Mouse (Mus musculus) brain, embryonic 14.5 days (tissue): ENCODE measurements around the gene Lingo3. TPM values are rescaled to one million over a fixed set of nuclear protein-coding genes. Genes with fewer than 3 reads are reported as not detected.

Experiments
- DNase-seq: peaks from one replicate; pipeline ENCODE4 v3.0.0-alpha.2; 2011; ENCODE audit warnings: low read depth
- CTCF ChIP-seq: fragments of 200-500 bp; IDR thresholded peaks from 2 replicates; pipeline ENCODE4 v1.5.1; 2012; ENCODE audit warnings: inconsistent platforms, mild to moderate bottlenecking, moderate library complexity, borderline replicate concordance; ENCODE audit not compliant: insufficient read depth, insufficient read length; ENCODE audit errors: extremely low read depth
- POLR2A ChIP-seq: fragments of 200-500 bp; IDR thresholded peaks from 2 replicates; pipeline ENCODE4 v1.6.1; 2012; ENCODE audit warnings: mild to moderate bottlenecking, inconsistent platforms, borderline replicate concordance; ENCODE audit not compliant: poor library complexity, insufficient read depth, insufficient read length, severe bottlenecking; ENCODE audit errors: extremely low read depth
- polyA plus RNA-seq: library from polyadenylated mRNA; depleted of rRNA; stranded (reverse); fragments of >200 nt; gene quantifications from 2 replicates; pipeline ENCODE4 v1.2.3, GENCODE M21; 2012

Lingo3 gene
- polyA plus RNA-seq, 1 experiment = 7.7 TPM

GRCm38 (mm10) chr10:80804340-80804739 is 39.5 kb downstream of the Lingo3 start:
- no peak for DNase-seq
- TF ChIP-seq CTCF = no peak
- TF ChIP-seq POLR2A = no peak

DNA sequence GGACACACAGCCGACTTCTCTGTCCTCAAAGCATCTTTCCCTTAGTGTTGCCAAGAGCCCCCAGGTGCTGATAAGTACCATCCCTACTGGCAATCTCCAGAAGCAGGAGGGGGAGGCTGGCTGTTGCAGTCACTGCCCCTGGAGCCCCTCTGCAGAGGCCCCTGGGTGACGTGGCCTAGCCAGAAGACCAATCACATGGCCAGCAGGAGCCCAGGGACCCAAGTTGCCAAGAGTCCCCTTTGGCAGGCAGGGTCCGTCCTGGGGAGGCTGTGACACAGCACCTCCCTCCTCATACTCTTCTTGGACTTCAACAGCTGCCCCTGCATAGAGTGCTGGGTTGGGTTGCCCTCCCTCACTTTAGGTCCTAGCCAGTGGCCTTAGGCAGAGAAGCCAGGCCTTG is 40.8 kb downstream of the Lingo3 start:
- no peak for TF ChIP-seq POLR2A
- no peak for TF ChIP-seq CTCF
- DNase-seq = no peak

DNA sequence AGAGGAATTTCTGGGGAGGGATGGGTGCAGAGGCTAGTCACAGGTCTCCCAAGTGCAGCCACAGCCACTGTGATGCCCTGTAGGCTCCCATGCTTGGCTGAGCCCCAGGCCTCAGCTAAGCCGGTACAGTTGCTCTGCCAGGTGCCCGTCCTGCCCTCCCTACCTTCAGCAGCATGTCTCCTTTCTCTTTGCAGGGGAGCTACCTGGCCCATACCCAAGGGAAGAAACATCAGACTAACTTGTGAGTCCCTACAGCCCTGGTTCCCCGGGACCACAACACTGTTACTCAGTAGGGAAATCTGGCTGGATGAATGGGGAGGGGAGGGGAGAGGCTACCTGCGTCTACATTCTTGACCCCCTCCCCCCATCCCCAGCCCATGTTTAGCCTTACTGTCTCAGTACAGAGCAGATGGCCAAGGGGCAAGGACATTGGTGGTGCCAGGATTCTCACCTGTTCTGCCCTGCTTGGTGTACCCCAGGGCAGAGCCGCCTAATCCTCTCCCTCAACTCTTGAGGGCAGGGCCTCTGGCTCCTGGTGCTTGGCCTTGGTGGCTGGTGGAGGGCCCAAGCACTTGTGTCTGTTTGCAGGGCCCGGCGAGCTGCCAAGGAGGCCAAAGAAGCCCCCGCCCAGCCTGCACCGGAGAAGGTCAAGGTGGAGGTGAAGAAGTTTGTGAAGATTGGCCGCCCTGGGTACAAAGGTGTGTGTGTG is 41.5 kb downstream of the Lingo3 start:
- no peak for DNase-seq
- TF ChIP-seq CTCF (no peak), POLR2A (no peak)

GRCm38 (mm10) chr10:80799070-80799566 is 44.7 kb downstream of the Lingo3 start:
- peak; percentile 33 for DNase-seq
- TF ChIP-seq POLR2A (no peak), CTCF (no peak)

DNA sequence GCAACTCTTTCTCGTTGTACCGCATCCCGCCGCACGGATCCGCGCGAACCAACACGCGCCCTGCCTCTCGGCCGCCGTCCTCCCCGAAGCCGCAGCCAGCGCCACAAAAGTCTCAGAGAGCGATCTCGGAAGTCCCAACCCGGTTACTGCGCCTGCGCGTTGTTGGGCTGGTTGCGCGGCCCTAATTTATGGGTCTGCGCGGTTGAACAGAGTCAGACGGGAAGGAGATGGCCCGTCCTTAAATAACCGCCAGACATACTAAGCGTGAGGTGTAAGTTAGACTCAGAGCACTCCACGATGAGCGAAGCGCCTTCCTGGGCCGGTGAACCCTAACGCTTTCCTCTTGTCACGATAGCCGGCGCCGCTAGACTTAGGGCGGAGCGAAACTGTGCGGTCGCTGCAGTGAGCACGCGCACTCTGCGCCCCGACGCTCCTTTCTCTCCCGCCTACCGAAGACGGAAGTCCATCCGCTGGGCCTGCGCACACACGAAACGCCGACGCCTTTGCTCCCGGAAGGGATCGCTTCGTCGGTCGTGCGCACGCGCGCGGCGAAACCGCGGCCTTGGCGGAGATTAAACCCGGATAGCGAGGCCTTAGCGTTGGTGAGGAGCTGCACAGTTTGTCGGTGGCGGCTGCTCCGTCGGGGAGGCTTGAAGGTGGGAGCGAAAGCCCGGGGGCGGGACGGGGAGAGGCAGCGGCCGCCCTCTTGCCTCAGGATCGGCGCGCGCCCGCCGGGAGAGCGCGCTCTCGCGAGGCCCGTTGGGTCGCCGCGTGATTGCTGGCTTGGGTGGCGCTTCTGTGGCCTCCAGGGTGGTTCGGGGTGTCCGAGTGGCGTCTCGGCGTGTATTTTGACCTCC is 45.5 kb downstream of the Lingo3 start, which contains the start of the genes Sf3a2 and Plekhj1:
Gene Sf3a2 (plus strand): TSS at position 49 of the 857 bp plus-strand sequence.
Gene Plekhj1 (minus strand): TSS at position 477 of the 857 bp plus-strand sequence.
- TF ChIP-seq POLR2A (peak; percentile 60; the same call in 1 of the 2 replicates), CTCF (no peak)
- peak; percentile 100 for DNase-seq

GRCm38 (mm10) chr10:80797186-80798149 is 46.4 kb downstream of the Lingo3 start:
- TF ChIP-seq POLR2A = no peak; the same call in 1 of the 2 replicates
- DNase-seq = no peak

- no peak for TF ChIP-seq CTCF
- no peak for TF ChIP-seq POLR2A
Observed at GRCm38 (mm10) chr10:80796307-80796848, 47.5 kb downstream of the Lingo3 start.

GRCm38 (mm10) chr10:80794750-80795149 is 49.1 kb downstream of the Lingo3 start:
- TF ChIP-seq POLR2A (no peak), CTCF (no peak)
- DNase-seq = no peak

More at GRCm38 (mm10) chr10:80796307-80796848, 47.5 kb downstream of the Lingo3 start:
- DNase-seq = no peak

DNA sequence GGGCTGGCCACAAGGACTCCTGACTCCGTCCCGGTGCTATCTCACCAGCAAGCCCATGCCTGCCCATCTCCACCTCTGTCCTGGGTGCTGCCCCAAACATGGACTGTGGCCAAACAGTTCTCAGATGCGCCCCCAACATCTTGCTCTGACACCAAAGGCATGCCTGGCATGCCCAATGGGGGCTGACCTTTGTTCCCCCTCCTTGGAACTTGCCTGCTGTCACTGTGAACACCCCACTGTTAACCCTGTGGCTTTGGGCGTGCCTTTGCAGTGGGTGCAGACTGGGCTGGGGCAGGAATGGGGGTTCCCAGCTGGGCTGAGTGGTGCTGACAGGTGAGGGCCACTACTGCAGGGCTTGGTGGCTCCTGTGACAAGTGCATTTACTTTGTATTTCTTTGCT is 50.0 kb downstream of the Lingo3 start:
- no peak for DNase-seq
- no peak for TF ChIP-seq POLR2A
- no peak for TF ChIP-seq CTCF

- DNase-seq = no peak
- no peak for TF ChIP-seq POLR2A
- TF ChIP-seq CTCF = no peak
Observed at GRCm38 (mm10) chr10:80793033-80793784, 50.6 kb downstream of the Lingo3 start.
